Mouse (Mus musculus): ENCODE data around the gene Smox. TPM values are rescaled to one million over a fixed set of nuclear protein-coding genes. Genes with fewer than 3 reads are reported as not detected.

Gene Smox
- polyA plus RNA-seq (2014; fragmentation: Nextera tagmentation; extraction: Ambion mirVana) = 23.9 and 28.7 TPM in 2 replicates

- Histone ChIP-seq H3K36me3 (ENCODE audit: insufficient read depth) (no peaks in the 10 kb centered on the region), H3K27me3 (ENCODE audit: insufficient read depth, low read length) (no peaks in the 10 kb centered on the region), H3K27ac (ENCODE audit: low read depth) (peak within 1 kb of the TSS; percentile 59), H3K4me1 (ENCODE audit: insufficient read depth) (peaks cover 6% of the 10 kb centered on the region; the same call in 1 of the 2 replicates), H3K4me2 (peak within 1 kb of the TSS; percentile 96), H3K9me3 (ENCODE audit: low read depth, low read length) (no peaks in the 10 kb centered on the region), H3K4me3 (ENCODE audit: low read depth, low read length) (peak within 1 kb of the TSS; percentile 78), H3K9ac (peak within 1 kb of the TSS; percentile 86)
- ATAC-seq (ENCODE audit: insufficient read depth) = no peak
- WGBS = 14% methylated on average over 7 of the region's 7 CpGs
- no peak for DNase-seq
- no peak for TF ChIP-seq CTCF (IDR thresholded peaks at IDR 0.05; ENCODE audit: low read depth)
These were observed at the start of gene Smox for GRCm38 (mm10) chr2:131491196-131491595. Gene Smox (plus strand): TSS chr2:131491496.

DNA sequence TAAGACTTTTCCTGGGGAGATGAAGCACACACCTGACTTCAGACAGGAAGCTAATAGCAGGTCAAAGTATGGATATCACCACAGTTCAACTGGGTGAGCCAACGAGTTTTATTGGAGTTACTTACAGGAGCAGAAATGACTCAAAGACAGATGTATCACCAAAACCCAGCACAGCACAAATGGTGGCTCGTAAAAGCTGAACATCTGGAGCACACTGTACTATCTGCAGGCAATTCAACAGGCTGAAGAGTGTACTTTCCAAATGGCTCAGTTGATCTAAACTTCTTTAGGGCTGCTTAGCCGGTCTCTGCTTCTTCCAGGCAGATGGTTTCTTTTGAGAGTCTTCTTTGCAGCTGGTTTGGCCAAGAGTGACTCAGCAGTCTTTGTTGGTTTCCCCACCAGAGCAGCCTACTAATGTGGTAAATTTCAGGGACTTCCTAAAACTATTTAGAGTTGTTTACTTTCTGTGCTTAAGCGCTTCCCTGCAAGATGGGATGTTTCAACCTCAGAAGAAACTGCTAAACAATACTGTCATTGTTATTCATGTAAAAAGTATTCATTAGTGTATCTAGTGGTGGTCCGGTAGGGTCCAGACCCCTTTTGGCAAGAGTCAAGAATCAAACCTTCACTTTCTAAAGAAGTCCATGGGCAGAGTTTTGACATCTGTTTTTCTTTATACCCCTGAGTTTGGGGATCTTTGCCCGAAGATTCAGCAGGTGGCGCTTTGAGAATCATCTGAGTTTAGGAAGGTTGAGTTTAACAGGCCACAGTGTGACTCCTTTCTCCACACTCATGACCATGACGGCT is 48.0 kb upstream of the Smox start:
- peak; percentile 17 for DNase-seq

DNA sequence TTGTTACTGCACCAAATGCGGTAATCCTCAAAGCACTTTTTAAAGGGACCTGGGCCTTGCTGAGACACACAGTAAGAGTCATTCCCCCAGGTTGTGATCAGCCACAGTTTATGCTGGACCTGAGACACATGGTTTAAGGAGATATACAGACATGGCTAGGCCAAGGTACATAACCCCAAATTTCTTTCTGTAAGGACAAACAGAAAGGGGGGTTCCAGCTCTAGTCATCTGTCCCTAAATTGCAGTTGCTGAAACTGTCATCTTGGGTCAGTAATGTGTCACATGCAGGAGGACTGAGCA is 47.5 kb upstream of the Smox start:
- H3K9ac ChIP-seq = no peak overlapping the region
- H3K4me3 ChIP-seq (ENCODE audit: low read depth, low read length) = no peak overlapping the region
- H3K4me2 ChIP-seq = no peak overlapping the region
- H3K9me3 ChIP-seq (ENCODE audit: low read depth, low read length) = no peaks in the 10 kb centered on the region
- no peaks in the 10 kb centered on the region for H3K36me3 ChIP-seq (ENCODE audit: insufficient read depth)
- H3K4me1 ChIP-seq (ENCODE audit: insufficient read depth) = no peaks in the 10 kb centered on the region
- ATAC-seq (ENCODE audit: insufficient read depth) (no peak), DNase-seq (no peak)
- H3K27me3 ChIP-seq (ENCODE audit: insufficient read depth, low read length) = no peaks in the 10 kb centered on the region
- WGBS = 76% methylated on average over 1 of the region's 1 CpGs
- no peak overlapping the region for H3K27ac ChIP-seq (ENCODE audit: low read depth)
- TF ChIP-seq CTCF (IDR thresholded peaks at IDR 0.05; ENCODE audit: low read depth) = no peak

More for the DNA sequence above, 48.0 kb upstream of the Smox start:
- H3K9ac ChIP-seq = no peak overlapping the region
- H3K36me3 ChIP-seq (ENCODE audit: insufficient read depth) = no peaks in the 10 kb centered on the region
- no peak overlapping the region for H3K27ac ChIP-seq (ENCODE audit: low read depth)
- 66% methylated on average over 8 of the region's 8 CpGs for WGBS
- no peaks in the 10 kb centered on the region for H3K9me3 ChIP-seq (ENCODE audit: low read depth, low read length)
- 0 out of 2 replicates have a peak, but pooled peaks have one; percentile 7 for TF ChIP-seq CTCF (IDR thresholded peaks at IDR 0.05; ENCODE audit: low read depth)
- no peaks in the 10 kb centered on the region for H3K27me3 ChIP-seq (ENCODE audit: insufficient read depth, low read length)
- H3K4me1 ChIP-seq (ENCODE audit: insufficient read depth) = no peaks in the 10 kb centered on the region
- H3K4me2 ChIP-seq = no peak overlapping the region
- H3K4me3 ChIP-seq (ENCODE audit: low read depth, low read length) = no peak overlapping the region
- no peak for ATAC-seq (ENCODE audit: insufficient read depth)

DNA sequence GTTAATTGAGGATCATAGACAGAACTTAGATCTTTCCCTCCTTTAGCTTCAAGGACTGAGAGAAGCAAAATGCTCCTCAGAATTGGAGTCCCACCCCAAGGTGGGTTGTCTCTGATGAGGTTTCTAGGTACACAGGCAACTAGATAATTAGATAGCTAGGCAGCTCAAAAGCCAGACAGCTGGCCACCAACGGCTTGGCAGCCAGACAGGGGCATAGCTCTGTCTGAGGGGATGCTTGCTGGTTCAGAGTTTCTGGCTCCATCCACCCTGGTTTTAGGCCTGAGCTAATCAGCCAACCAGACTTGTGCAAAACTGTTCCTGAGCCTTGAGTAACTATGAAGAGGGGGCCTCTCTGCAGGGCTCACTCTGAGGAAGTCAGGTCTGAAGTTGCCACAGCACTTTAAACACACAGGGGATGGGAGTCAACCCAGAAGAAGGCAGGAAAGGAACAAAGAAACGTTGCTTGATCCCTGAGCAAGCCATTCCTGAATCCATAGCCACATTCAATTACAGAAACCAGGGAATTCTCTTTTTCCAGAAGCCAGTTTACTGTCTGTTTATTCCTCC is 44.8 kb upstream of the Smox start:
- WGBS = 37% methylated on average over 2 of the region's 2 CpGs
- no peak overlapping the region for H3K4me3 ChIP-seq (ENCODE audit: low read depth, low read length)
- no peak overlapping the region for H3K4me2 ChIP-seq
- no peak for DNase-seq
- H3K9me3 ChIP-seq (ENCODE audit: low read depth, low read length) = no peaks in the 10 kb centered on the region
- H3K36me3 ChIP-seq (ENCODE audit: insufficient read depth) = no peaks in the 10 kb centered on the region
- H3K4me1 ChIP-seq (ENCODE audit: insufficient read depth) = no peaks in the 10 kb centered on the region
- H3K27me3 ChIP-seq (ENCODE audit: insufficient read depth, low read length) = no peaks in the 10 kb centered on the region
- no peak for ATAC-seq (ENCODE audit: insufficient read depth)
- TF ChIP-seq CTCF (IDR thresholded peaks at IDR 0.05; ENCODE audit: low read depth) = no peak
- no peak overlapping the region for H3K27ac ChIP-seq (ENCODE audit: low read depth)
- no peak overlapping the region for H3K9ac ChIP-seq

DNA sequence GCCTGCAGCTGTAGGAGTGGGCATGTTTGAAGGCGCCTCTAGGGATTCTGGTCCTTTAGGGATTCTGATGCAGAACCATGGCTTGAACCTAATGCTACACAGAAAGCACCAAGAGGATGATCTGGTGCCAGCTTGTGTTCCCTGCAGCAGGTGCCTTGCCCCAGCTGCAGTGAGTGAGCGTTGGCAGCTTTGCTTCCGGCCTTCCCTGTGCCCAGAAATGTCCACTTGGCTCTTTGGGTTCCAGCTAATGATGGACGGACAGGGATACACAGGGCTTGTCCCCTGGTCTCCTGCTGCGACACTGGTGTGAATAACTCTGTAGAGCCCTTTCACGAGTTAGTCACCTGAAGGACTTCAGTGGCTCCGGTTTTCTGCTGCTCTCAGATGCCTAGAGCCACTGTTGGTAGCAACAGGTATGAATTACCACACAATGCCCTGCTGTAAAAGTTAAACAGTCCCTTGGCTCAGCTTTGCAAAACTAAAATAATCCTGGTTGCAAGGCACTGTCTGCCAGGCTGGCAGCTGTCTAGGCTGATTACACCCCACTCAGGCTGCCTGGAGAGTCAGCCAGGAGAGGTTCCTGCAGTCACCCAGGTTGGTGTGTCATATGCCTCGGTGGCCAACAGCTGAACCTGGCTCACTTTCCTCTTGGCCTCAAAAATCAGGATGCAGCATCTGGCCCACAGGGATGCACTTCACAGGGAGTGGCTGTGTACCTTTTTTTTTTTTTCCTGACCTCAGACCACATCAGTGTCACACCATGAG is 43.5 kb upstream of the Smox start:
- no peak for DNase-seq
- H3K9ac ChIP-seq = no peak overlapping the region
- no peak for TF ChIP-seq CTCF (IDR thresholded peaks at IDR 0.05; ENCODE audit: low read depth)
- no peak overlapping the region for H3K4me2 ChIP-seq
- no peak overlapping the region for H3K27ac ChIP-seq (ENCODE audit: low read depth)
- no peaks in the 10 kb centered on the region for H3K27me3 ChIP-seq (ENCODE audit: insufficient read depth, low read length)
- WGBS = 69% methylated on average over 8 of the region's 8 CpGs
- no peak overlapping the region for H3K4me3 ChIP-seq (ENCODE audit: low read depth, low read length)
- ATAC-seq (ENCODE audit: insufficient read depth) = no peak
- no peaks in the 10 kb centered on the region for H3K4me1 ChIP-seq (ENCODE audit: insufficient read depth)
- H3K36me3 ChIP-seq (ENCODE audit: insufficient read depth) = no peaks in the 10 kb centered on the region
- H3K9me3 ChIP-seq (ENCODE audit: low read depth, low read length) = no peaks in the 10 kb centered on the region

DNA sequence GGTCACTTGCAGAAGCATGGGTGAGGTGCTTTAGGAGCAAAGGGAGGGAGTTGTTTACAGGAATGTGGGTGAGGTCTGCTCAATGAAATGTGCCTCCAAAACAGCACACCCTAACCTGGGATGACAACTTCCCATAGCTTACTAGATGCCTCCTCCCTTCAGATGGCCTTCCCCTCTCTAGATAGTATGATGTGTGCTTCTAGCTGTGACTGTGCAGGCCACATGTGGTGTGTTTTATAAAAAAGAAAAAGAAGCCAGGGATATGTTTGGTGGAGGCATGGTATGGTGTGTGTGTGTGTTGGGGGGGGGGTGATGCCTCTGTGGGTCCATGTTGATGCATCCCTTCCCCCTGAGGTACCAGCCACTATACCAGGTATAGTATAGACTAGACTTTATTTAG is 42.9 kb upstream of the Smox start:
- ATAC-seq (ENCODE audit: insufficient read depth) (no peak), DNase-seq (no peak)
- Histone ChIP-seq H3K9me3 (ENCODE audit: low read depth, low read length) (no peaks in the 10 kb centered on the region), H3K36me3 (ENCODE audit: insufficient read depth) (no peaks in the 10 kb centered on the region), H3K9ac (no peak overlapping the region), H3K27ac (ENCODE audit: low read depth) (no peak overlapping the region), H3K4me3 (ENCODE audit: low read depth, low read length) (no peak overlapping the region), H3K4me2 (no peak overlapping the region), H3K4me1 (ENCODE audit: insufficient read depth) (no peaks in the 10 kb centered on the region), H3K27me3 (ENCODE audit: insufficient read depth, low read length) (no peaks in the 10 kb centered on the region)
- no peak for TF ChIP-seq CTCF (IDR thresholded peaks at IDR 0.05; ENCODE audit: low read depth)

DNA sequence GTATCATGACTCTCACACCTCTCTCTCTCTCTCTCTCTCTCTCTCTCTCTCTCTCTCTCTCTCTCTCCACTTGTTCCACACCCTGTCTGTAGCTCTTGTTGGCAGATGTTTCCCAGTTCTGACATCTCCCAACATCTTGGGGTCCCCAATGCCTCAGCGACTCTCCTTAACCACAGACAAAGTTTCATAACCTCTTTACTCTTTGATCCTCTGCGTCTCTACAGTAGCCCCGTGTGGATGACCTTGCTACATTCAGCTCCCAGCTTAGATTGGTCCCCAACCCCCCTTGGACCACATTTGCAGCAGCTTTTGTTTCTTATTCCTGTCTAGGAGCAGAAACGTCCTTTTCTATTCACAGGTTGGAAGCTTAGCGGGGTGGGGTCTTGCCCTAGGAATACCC is 41.6 kb upstream of the Smox start:
- DNase-seq (no peak), ATAC-seq (ENCODE audit: insufficient read depth) (no peak)
- no peaks in the 10 kb centered on the region for H3K36me3 ChIP-seq (ENCODE audit: insufficient read depth)
- H3K9ac ChIP-seq = no peak overlapping the region
- H3K4me3 ChIP-seq (ENCODE audit: low read depth, low read length) = no peak overlapping the region
- TF ChIP-seq CTCF (IDR thresholded peaks at IDR 0.05; ENCODE audit: low read depth) = no peak
- no peaks in the 10 kb centered on the region for H3K27me3 ChIP-seq (ENCODE audit: insufficient read depth, low read length)
- H3K4me2 ChIP-seq = no peak overlapping the region
- H3K27ac ChIP-seq (ENCODE audit: low read depth) = no peak overlapping the region
- H3K4me1 ChIP-seq (ENCODE audit: insufficient read depth) = no peaks in the 10 kb centered on the region
- WGBS = 48% methylated on average over 5 of the region's 5 CpGs
- H3K9me3 ChIP-seq (ENCODE audit: low read depth, low read length) = no peaks in the 10 kb centered on the region
